Mouse (Mus musculus): ENCODE measurements around the gene Gpalpp1.

Gpalpp1 gene

DNA sequence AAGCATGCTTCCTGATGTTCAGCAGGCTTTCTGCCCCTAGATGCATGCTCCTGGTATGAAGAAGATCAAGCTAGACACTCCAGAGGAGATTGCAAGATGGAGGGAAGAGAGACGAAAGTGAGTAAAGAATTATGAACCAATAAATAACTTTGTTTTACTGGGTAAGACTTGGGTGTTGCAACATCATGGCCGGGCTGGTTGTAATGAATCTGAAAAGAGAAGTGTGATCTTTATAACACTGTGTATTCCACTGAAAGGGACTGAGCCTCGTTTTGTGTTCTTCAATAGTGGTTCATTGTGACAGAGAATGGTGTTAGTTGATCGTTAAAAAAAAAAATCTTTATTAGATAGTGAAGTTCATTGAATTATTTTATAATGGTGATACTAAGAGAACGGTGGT lies 5.2 kb upstream of the Gpalpp1 start:
- DNase-seq (ENCODE audit: low read depth, low spot score) = no peak

DNA sequence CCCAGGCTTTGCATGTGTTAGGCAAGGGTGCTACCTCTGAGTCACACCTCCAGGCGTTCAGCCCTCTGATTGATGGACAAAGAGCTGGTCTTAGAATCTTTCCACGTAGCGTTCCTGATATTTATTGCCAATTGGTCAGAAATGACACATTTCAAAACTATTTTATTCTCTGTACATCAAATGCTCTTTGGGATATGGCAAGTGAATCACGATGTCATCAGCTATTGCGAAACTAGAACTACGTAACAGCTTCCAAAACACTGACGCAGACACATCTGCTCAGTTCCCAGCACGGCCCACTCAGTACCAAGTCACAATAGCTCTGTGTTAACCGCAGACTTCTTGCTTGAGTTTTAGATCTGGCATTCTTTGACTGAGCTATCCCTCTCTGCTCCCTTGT lies 11.0 kb downstream of the Gpalpp1 start:
- DNase-seq (ENCODE audit: low read depth, low spot score) = no peak

DNA sequence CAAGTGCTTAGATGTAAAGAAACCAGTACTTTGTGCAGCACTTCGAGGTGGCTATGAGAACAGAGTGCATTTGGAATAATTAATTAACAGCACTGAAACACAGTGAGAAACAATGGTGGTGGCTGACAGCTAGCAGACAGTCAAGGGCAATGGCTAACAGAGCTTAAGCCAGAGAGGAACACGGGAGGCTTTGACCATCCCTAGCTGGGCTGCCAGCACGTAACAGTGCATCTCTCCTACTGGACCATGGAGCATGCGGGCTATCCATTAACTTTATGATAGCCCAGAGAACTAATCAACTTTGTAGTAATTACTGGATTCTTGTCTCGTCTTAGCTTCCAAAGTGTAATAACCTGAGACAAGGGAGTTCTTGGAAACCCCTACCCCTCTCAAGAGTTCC lies 12.7 kb downstream of the Gpalpp1 start:
- DNase-seq (ENCODE audit: low read depth, low spot score) = no peak

DNA sequence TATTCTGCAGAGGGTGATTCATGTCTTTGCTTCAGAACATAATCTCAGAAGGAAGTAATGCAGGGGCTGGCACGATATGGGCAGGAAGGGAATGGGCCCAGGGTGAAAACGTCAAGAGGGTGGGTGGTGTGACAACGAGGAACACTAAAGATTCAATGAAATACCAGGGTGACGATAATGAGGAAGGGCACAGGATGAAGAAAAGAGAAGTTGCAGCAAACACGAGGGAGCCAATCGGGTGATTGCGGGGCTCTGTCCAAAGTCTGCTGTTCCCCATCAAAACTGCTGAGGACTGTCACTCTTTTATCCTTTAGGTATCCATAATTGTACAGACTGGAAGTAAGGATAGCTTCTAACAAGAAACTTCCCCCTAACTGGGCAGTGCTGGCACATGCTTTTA lies 13.3 kb downstream of the Gpalpp1 start:
- no peak for DNase-seq (ENCODE audit: low read depth, low spot score)

DNA sequence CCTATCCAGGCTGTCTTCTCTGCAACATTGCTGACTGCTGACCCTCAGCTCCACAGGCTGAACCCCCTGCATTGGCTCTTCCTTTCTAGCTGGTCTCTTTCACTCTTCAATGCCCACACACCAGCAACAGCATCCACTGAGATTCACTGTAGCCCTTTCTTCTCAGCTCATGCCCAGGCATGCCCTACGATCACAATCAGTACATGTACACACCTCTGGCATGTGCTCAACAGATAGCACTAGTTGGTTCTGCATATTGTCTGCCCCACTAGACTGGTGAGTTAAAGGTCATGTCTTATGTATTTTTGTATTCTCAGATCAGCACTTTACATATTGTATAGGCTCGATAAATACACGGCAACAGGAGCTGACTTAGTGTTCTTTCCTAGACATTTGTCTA lies 26.4 kb downstream of the Gpalpp1 start:
- DNase-seq (ENCODE audit: low read depth, low spot score) = no peak

DNA sequence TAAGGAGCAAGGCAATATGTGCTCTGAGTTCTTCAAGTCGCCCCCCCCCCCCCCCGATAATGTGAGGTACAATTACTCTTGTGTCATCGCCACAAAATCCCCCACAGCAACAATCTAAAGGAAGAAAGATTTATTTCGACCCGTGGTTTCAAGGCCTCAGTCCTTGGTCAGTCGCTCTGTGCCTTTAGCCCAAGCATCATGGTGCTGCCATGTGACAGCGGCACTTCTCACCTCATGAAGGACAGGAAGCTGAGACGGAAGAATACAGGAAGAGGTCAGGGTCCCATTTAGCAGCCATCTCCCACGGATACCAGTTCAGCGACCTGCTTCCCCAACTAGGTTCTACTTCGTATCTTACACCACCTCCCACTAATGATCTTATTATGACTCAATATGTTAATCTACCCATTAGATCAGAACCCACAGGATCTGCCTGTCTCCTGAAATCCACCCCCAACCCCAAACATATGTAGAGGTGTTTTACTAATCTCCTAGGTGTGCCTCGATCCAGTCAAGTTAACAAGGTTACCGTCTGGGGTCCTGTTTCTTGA lies 28.4 kb downstream of the Gpalpp1 start:
- no peak for DNase-seq (ENCODE audit: low read depth, low spot score)

DNA sequence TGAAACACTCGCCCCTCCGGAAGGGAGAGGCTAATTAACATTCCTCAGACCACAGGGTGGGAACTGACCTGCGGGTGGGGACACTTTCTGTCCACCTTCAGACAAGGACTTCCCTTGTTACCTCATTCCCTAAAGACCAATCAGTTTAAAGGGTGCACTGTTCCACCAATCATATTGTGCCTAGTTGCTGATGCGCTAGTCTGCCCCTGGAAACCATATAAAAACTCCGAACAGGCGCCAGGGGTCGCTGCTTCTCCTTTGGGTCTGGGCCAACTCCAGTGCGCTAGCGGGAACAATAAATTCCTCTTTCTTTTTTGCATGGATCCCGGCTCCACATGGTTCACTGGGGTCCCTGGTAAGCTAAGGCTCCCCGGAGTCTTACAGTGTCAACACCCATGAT lies 29.1 kb downstream of the Gpalpp1 start:
- no peak for DNase-seq (ENCODE audit: low read depth, low spot score)

DNA sequence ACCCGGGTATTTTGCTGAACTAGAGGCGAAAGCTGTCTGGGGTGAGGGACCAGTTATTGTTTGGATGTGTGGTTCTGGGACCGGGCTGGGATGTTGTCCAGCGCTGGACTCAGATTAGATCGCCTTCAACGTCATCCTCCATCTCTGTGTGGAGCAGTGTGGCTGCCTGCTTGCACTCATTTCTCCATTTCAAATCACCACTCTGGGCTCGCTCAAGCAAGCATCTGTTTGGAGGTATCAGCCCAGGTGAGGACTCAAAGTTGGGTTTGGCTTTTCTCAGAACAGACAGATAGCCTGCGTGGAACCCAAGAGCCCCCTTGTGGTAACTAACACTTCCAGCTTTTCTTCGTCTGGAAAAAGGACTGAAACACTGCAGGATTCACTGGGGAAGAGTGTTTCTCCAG lies 33.5 kb downstream of the Gpalpp1 start:
- no peak for DNase-seq (ENCODE audit: low read depth, low spot score)

DNA sequence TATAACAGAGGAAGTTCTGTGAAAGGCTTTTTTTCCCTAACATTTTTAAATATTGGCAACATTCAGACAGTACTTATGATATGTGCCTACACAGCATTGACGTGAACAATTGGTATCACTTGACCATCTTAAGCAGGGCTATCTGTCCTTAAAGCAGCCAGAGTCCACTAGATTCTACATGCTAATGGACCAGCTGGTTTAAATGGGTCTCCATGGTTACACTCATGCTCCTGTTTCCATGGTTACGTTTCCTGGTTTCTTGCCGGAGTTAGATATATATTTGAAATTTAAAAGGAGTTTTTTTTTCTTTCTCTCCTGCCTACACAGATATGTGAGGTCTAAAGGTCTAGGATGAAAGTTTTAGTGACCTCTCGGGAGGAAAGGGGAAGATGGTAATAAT lies 34.0 kb downstream of the Gpalpp1 start:
- no peak for DNase-seq (ENCODE audit: low read depth, low spot score)

DNA sequence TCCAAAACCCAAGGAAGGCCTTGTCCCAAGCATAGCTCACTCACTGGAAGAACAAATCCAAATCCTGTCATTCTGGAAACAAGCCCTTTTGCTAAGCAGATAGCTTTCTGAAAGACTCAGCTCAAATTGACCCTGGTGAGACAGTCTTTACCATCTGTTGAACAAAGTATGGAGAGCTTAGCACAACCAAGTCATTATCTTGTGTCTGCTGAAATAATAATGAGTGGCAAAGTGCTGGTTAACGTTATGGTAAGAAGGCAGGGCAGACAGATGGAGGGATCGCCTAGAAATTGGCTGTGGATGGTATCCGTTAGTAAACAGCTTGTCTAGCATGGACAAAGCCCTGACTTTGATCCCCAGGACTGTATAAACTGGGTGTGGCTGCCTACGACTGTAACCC lies 34.8 kb downstream of the Gpalpp1 start:
- DNase-seq (ENCODE audit: low read depth, low spot score) = no peak

DNA sequence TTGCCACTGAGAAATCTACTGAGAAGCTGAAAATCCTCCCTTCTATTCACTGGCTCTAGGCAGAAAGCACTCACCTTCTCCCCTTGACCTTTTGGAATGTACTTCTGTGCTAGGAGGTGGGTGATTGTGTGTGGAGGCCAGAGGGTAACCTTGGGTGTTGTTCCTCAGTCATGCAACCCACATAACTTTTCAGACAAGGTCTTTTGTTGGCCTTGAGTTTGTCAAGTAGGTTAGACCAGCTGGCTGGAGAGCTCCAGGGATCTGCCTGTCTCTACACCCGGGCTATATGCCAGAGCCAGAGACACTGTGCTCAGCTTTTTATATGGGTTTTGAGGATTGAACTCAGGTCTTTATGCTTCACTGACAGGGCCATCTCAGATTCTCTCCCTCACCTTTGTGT lies 36.4 kb downstream of the Gpalpp1 start:
- DNase-seq (ENCODE audit: low read depth, low spot score) = no peak

DNA sequence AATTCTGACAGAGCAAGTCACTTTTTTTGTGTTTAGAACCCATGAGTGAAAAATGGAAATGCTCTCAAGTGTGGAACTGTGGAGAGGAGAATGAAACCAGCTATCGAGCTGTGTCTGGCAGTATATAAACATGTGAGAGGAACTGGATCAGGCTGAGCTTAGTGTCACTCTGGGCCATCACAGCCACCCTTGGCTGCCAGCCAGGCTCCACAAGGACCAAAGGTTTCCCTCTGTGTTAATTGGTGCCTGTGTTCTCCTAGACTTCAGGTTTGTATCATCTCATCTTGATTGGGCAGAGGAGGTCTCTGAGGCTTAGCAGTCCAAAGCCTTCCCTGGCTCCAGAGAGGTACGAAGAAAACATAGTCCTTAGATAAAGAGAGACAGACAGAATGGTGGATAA lies 37.9 kb downstream of the Gpalpp1 start:
- no peak for DNase-seq (ENCODE audit: low read depth, low spot score)

DNA sequence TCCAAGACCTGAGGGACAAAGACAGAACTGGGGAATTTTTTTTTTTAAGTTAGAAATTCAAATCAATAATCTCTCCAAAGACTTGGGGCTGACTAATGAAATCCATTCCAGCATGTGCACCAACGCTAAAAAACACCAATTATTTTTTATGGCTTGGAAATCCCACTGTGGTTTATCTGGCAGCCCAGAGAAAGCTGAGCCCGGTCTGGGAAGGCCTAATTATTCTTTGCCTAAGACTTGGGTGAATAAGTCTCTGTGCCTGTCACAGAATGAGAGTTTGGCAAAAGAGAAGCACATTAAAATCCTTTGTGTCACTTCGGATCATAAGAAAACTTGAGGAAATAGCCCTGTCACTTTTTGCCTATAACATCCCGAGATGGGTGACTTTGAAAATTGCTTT lies 41.3 kb downstream of the Gpalpp1 start:
- no peak for DNase-seq (ENCODE audit: low read depth, low spot score)

DNA sequence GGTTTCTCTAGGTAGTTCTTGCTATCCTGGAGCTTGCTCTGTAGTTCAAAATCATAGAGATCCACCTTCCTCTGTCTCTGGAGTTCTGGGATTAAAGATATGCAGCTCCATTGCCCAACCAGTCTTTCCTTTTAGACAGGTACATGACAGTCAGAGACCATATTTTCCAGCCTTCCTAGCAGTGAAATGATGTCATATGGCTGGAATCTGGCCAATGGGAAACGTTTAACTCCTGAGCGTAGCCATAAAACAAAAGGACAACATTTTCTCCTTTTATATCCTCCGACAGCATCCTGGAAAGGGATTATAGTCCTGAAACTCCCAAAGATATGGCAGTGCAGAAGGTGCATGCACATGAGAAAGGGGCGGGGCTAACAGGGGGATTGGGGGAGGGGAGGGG lies 42.3 kb downstream of the Gpalpp1 start:
- no peak for DNase-seq (ENCODE audit: low read depth, low spot score)

DNA sequence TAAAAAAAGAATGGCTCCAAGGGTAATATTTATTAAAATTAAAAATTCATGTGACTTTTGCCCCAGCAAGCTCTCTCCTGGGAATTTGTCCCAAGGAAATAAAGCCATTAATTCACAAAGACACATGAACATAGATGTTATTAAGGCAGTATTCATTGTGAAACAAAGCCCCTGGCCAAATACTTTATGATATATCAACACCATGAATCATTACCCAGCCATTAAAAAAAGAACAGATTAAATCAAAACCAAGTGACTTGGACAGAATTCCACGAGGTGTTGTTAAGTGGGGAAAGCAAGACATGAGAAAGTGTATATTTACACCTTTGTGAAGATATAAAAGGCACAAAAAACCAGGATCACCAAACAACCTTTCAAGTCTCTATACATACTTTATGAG lies 43.3 kb downstream of the Gpalpp1 start:
- no peak for DNase-seq (ENCODE audit: low read depth, low spot score)

DNA sequence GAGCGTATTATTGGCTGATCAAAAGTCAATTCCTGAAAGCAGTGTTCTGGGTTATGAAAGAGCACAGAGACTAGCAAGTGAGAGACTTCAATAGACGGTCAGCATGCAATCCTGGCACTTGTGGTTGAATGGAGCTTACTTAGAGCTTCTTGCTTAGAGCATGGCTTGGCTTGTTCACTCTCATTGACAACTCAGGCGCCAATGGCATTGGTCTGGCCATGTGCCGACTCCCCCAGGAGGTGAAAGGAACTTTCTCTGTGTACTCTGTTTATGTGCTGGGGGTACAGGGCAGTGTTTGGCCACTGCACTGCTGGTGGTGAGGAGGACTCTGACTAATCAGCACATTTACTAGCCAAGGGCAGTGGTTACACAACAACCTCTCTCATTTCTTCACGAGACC lies 51.1 kb downstream of the Gpalpp1 start:
- DNase-seq (ENCODE audit: low read depth, low spot score) = no peak

DNA sequence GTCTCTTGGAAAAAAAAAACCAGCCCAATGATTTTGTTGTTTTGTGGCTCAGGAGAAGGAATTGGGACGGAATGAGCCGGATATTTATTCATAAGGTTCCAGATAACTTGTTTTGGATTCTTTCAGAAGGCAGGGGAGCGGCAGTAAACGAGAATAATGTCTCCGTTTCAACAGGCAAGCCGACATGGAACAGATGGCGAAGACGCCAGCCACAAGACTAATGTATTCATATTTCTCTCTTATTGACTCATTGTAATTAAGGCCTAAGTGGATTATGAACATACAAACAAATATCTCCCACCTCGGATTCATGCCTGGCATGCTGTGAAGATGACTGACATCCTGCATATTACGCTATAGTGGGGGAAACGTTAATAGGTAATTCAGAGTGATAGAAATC lies 56.8 kb downstream of the Gpalpp1 start:
- DNase-seq (ENCODE audit: low read depth, low spot score) = no peak

DNA sequence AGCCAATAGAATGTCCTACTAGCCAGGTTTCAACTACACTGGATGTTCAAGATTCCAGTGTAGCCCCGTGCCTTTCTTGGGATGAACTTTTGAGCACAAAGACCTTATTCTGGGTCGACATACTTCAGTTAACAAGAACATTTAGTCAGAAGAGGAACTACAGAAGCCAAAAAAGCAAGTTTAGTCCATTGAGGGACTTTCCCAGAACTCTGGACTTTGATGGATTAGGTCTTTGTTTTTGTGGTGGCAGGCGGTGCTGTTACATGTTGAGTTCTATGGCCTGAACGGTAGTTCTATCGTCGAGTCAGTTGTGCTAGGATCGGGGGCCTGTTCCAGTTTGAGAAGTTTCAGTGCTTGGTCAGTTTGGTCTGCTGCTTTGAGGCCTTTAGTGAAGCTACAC lies 58.6 kb downstream of the Gpalpp1 start:
- DNase-seq (ENCODE audit: low read depth, low spot score) = no peak

DNA sequence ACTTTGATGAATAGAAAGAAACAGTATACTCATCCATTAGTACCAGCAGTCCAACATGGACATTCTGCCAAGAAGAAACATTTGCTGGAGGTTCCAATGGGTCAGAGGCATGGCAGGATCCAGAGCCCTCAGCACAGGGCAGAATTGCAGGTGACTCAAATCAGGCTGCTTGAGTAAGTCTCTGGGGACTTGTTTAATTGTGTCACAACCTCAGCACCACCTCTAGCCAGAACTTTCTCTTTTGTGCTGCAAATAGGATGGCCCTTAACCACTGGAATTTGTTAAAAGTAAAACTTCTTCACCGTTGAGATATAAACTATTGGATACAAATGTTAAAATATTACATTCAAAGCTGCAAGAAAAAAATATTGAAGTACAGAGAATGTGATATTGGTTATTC lies 64.8 kb downstream of the Gpalpp1 start:
- no peak for DNase-seq (ENCODE audit: low read depth, low spot score)

DNA sequence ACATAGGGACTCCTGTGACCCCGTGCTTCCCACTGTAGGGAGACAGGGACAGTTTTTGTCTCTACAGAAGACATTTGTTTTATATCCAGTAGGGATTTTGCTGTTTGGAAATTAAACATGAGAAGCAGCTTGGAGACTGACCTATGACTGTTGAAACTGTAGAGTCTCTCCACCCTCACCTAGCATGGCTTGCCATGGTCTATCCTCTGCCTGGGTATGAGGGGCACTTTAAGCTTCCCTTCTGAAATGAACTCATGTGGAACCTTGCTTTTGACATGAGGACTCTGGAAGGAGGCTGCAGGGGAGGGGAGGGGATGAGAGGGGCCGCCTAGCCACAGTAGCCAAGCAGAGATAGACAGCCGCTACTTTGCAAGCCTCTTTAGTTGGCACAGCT lies 66.4 kb downstream of the Gpalpp1 start:
- DNase-seq (ENCODE audit: low read depth, low spot score) = no peak

DNA sequence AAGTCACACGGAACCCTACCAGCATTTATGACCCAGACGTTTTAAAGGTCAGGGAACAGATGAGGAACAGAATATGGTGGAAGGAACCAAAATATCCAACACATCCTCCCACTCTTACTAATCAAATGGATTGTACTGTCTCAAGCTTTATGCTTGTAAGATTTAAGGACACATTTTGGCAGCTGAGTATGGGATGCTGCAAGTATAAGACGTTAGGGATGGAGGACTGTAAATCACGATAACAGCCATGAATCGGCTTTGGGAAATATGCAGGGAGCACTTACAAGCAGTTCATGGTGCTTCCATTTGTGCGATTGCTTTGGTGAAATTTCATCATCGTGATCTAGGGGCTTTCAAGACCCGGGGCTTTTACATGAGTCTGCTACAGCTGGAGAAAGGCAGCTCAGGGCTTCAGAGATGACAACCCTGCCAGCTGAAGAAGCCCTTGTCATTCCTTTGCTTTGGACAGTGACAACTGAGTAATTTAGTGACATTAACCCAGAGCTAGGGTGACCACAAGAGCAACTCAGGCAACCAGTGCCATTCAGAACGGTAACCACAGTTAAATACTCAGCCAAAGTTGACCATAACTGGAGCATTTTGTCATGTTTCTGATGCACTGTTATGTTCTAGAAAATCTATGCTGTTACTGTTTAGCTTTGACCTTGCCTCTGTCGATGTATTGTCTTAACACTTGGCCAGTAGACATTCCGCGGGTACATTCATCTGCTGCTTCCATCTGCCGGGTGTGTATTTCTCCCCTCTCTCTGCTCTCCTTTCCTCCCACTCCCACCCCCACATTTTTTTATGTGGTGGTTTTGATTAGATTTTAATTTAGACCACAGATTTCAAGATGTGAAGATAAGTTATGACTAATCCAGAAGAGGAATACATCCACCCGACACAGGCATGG lies 67.1 kb downstream of the Gpalpp1 start:
- no peak for DNase-seq (ENCODE audit: low read depth, low spot score)
